Comparison of ENCODE assay signal across 8 mouse cellular contexts in genomic region chr7:45435038-45435437, GRCm38 (mm10). TPM values are rescaled to one million over a fixed set of nuclear protein-coding genes. Genes with fewer than 3 reads are reported as not detected.
DNase-seq lines count a peak whose midpoint lies in the region; ATAC-seq lines count a peak whose summit lies in the region.

No protein-coding gene starts in this region.

- H3K27me3 ChIP-seq in heart, embryonic 14.5 days (ENCODE audit: control insufficient read depth, insufficient read depth, low read length): no peaks in the 10 kb centered on the region
- no peaks in the 10 kb centered on the region for H3K27me3 ChIP-seq in hindbrain, embryonic 13.5 days

- H3K27ac ChIP-seq in heart, embryonic 14.5 days (replicated peaks in 1 of 2; ENCODE audit: control insufficient read depth in 1 of 2, insufficient read depth in 1 of 2, low read depth in 2 of 2, low read length in 2 of 2): peak overlapping the region; percentile 85 to 90
- peak overlapping the region; percentile 56 for H3K27ac ChIP-seq in hindbrain, embryonic 13.5 days

- peak overlapping the region; percentile 69 to 83 for H3K4me3 ChIP-seq in heart, embryonic 14.5 days (ENCODE audit: control insufficient read depth in 1 of 2, insufficient read depth in 1 of 2, low read depth in 1 of 2, low read length in 2 of 2)
- peak overlapping the region; percentile 75 for H3K4me3 ChIP-seq in hindbrain, embryonic 13.5 days

- H3K9me3 ChIP-seq in heart, embryonic 14.5 days (ENCODE audit: control insufficient read depth, low read length): no peaks in the 10 kb centered on the region
- H3K9me3 ChIP-seq in hindbrain, embryonic 13.5 days: no peaks in the 10 kb centered on the region

- H3K4me1 ChIP-seq in heart, embryonic 14.5 days (ENCODE audit: control insufficient read depth in 2 of 2, insufficient read depth in 2 of 2, low read length in 2 of 2): peaks cover 19 to 37% of the 10 kb centered on the region in 2 experiments
- peaks cover 56% of the 10 kb centered on the region for H3K4me1 ChIP-seq in hindbrain, embryonic 13.5 days (replicated peaks)

- peak overlapping the region; percentile 65 for H3K4me2 ChIP-seq in heart, embryonic 14.5 days (ENCODE audit: low read length)
- H3K4me2 ChIP-seq in hindbrain, embryonic 13.5 days: peak overlapping the region; percentile 69

- H3K36me3 ChIP-seq in heart, embryonic 14.5 days (ENCODE audit: control insufficient read depth, insufficient read depth, low read length): peaks cover 40% of the 10 kb centered on the region
- H3K36me3 ChIP-seq in hindbrain, embryonic 13.5 days: peaks cover 29% of the 10 kb centered on the region

- under 1% methylated on average over 16 of the region's 16 CpGs for WGBS in heart, embryonic 14.5 days
- 3% methylated on average over 16 of the region's 16 CpGs for WGBS in hindbrain, embryonic 13.5 days

- ATAC-seq in heart, embryonic 14.5 days (ENCODE audit: insufficient number of reproducible peaks, insufficient read depth, low FRiP score, low read depth): no peak
- peak; percentile 26 for ATAC-seq in hindbrain, embryonic 13.5 days (ENCODE audit: low FRiP score)

- peak overlapping the region; percentile 90 for H3K9ac ChIP-seq in heart, embryonic 14.5 days (ENCODE audit: low read length)
- H3K9ac ChIP-seq in hindbrain, embryonic 13.5 days: peak overlapping the region; percentile 79

- DNase-seq in heart, adult 11 months: no peak
- peak; percentile 54 for DNase-seq in adipocyte (ENCODE audit: low spot score)
- peak; percentile 46 for DNase-seq in lung, postnatal 25 days (ENCODE audit: low spot score)
- no peak for DNase-seq in layer of hippocampus, adult 8-10 months (ENCODE audit: low spot score in 2 of 2)
- DNase-seq in yolk sac, embryonic 10.5 days (ENCODE audit: low spot score): no peak
- DNase-seq in layer of hippocampus, adult 11-12 months (ENCODE audit: low spot score): no peak

RNA-seq across cellular contexts. Expression of gene Gys1, which starts 0.4 kb away (rescaled TPM):
- polyA plus RNA-seq in heart, embryonic 14.5 days (2014; fragmentation: Nextera tagmentation; extraction: Ambion mirVana): 99.1 and 105 TPM in 2 replicates
- polyA plus RNA-seq in hindbrain, embryonic 13.5 days (2015; fragmentation: Nextera tagmentation; extraction: Ambion mirVana): 21.9 and 23.2 TPM in 2 replicates
- total RNA-seq in layer of hippocampus, adult 8-10 months (2022): 10 to 100 TPM; 16.0 to 23.3 (median 20.2) TPM

RNA-seq across cellular contexts. Expression of gene Ruvbl2, which starts 2.9 kb away (rescaled TPM):
- 66.4 and 68.1 TPM in 2 replicates for polyA plus RNA-seq in heart, embryonic 14.5 days (2014; fragmentation: Nextera tagmentation; extraction: Ambion mirVana)
- 99.9 and 110 TPM in 2 replicates for polyA plus RNA-seq in hindbrain, embryonic 13.5 days (2015; fragmentation: Nextera tagmentation; extraction: Ambion mirVana)
- 10 to 100 TPM; 31.7 to 38.7 (median 35.4) TPM for total RNA-seq in layer of hippocampus, adult 8-10 months (2022)

RNA-seq across cellular contexts. Expression of gene Lhb, which starts 14.4 kb away (rescaled TPM):
- polyA plus RNA-seq in heart, embryonic 14.5 days (2014; fragmentation: Nextera tagmentation; extraction: Ambion mirVana): not detected in 2 replicates
- polyA plus RNA-seq in hindbrain, embryonic 13.5 days (2015; fragmentation: Nextera tagmentation; extraction: Ambion mirVana): 1.2 and 2.5 TPM in 2 replicates
- total RNA-seq in layer of hippocampus, adult 8-10 months (2022): under 1 TPM in 1 of 4 experiments, not detected in 3; 0.52 TPM

RNA-seq across cellular contexts. Expression of gene Ntf5, which starts 21.5 kb away (rescaled TPM):
- polyA plus RNA-seq in heart, embryonic 14.5 days (2014; fragmentation: Nextera tagmentation; extraction: Ambion mirVana): 1.0 and 1.6 TPM in 2 replicates
- 0.10 and 0.19 TPM in 2 replicates for polyA plus RNA-seq in hindbrain, embryonic 13.5 days (2015; fragmentation: Nextera tagmentation; extraction: Ambion mirVana)
- under 1 TPM in 3 of 4 experiments, not detected in 1; 0.31 to 0.39 (median 0.31) TPM for total RNA-seq in layer of hippocampus, adult 8-10 months (2022)

RNA-seq across cellular contexts. Expression of gene Ftl1, which starts 24.6 kb away (rescaled TPM):
- polyA plus RNA-seq in heart, embryonic 14.5 days (2014; fragmentation: Nextera tagmentation; extraction: Ambion mirVana): 3,513 and 3,606 TPM in 2 replicates
- 7,019 and 7,066 TPM in 2 replicates for polyA plus RNA-seq in hindbrain, embryonic 13.5 days (2015; fragmentation: Nextera tagmentation; extraction: Ambion mirVana)
- 100 to 1,000 TPM; 176 to 331 (median 227) TPM for total RNA-seq in layer of hippocampus, adult 8-10 months (2022)

Comparison
In these comparisons a context has a peak if more than half of its experiments do, and no peak if none do; other contexts are left out.
1. DNase-seq: peak in adipocyte (single experiment) and lung, postnatal 25 days (single experiment); none in heart, adult 11 months (single experiment), layer of hippocampus, adult 8-10 months (0 of 2), yolk sac, embryonic 10.5 days (single experiment) and layer of hippocampus, adult 11-12 months (single experiment).